Mouse (Mus musculus): Measurements from ENCODE around the gene Nxnl1. TPM values are rescaled to one million over a fixed set of nuclear protein-coding genes. Genes with fewer than 3 reads are reported as not detected.

Gene Nxnl1
- total and polyA plus RNA-seq, 3 experiments: not detected

DNA sequence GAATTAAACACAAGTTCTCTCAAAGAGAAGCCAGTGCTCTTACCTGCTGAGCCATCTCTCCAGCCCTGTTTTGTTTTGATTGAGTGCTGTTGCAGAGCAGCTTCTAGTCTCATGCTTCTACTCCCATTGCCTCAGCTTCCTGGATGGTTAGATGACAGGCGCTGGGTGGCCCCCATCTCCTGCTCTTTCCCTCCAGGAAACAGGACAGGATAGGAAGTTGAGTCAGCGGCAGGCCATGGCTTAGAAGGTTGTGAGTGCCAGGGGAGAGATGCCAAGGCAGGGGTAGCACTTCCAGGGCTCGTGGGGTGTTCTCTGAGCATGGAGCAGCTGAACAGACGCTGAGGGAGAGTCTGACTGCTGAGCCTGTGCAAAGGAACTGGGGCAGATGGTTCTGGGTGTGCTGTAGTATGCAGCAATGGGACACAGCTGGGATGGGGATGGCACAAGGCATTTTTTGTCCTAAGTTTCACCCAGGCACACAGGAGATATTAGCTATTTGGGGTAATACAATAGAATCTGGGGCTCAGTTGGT, 11.5 kb upstream of the Nxnl1 start:
- H3K9me3 ChIP-seq (replicated peaks): no peaks in the 10 kb centered on the region
- H3K27me3 ChIP-seq (ENCODE audit: insufficient read depth, low read length): peaks cover 46% of the 10 kb centered on the region
- DNase-seq (ENCODE audit: low spot score): no peak
- 0 out of 2 replicates have a peak, but pooled peaks cover 3% of the 10 kb centered on the region for H3K4me1 ChIP-seq (ENCODE audit: insufficient read depth, low read depth, low read length)
- H3K36me3 ChIP-seq (replicated peaks): no peaks in the 10 kb centered on the region
- no peak for TF ChIP-seq TAL1 (conservative IDR thresholded peaks at IDR 0.05; ENCODE audit: low read depth, low read length)
- no peak for TF ChIP-seq GATA1 (IDR thresholded peaks at IDR 0.05; ENCODE audit: borderline replicate concordance, low read length)
- TF ChIP-seq GATA2 (IDR thresholded peaks at IDR 0.05; ENCODE audit: borderline replicate concordance, low read depth, low read length): no peak
- TF ChIP-seq CTCF (IDR thresholded peaks at IDR 0.05; ENCODE audit: low read depth, low read length): no peak
- TF ChIP-seq POLR2AphosphoS5 (IDR thresholded peaks at IDR 0.05; ENCODE audit: insufficient replicate concordance, low read depth, low read length): no peak
- no peak overlapping the region for H3K4me3 ChIP-seq (ENCODE audit: low read depth, low read length)
- ATAC-seq (ENCODE audit: extremely low read depth, insufficient number of reproducible peaks, low FRiP score, poor library complexity, severe bottlenecking): no peak

DNA sequence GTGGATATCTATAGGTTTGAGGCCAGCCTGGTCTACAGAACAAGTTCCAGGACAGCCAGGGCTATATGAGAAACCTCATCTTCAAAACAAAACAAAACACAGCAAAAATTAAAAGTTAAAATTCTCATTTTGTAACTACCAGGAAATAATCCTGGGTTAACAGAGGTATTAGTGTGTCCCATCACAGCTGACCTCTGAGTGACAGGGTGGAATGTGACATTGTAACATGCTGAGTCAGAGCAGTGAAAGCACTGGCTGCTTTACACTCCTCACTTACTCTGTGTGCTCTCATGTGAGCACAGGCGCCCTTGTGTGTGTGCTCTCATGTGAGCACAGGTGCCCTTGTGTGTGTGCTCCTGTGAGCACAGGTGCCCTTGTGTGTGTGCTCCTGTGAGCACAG, 8.6 kb upstream of the Nxnl1 start:
- Histone ChIP-seq H3K9me3 (replicated peaks) (no peaks in the 10 kb centered on the region), H3K4me1 (ENCODE audit: insufficient read depth, low read depth, low read length) (peaks cover 6% of the 10 kb centered on the region; the same call in 1 of the 2 replicates), H3K4me3 (ENCODE audit: low read depth, low read length) (no peak overlapping the region), H3K36me3 (replicated peaks) (no peaks in the 10 kb centered on the region), H3K27me3 (ENCODE audit: insufficient read depth, low read length) (peaks cover 56% of the 10 kb centered on the region)
- no peak for DNase-seq (ENCODE audit: low spot score)
- TF ChIP-seq CTCF (IDR thresholded peaks at IDR 0.05; ENCODE audit: low read depth, low read length) (no peak), POLR2AphosphoS5 (IDR thresholded peaks at IDR 0.05; ENCODE audit: insufficient replicate concordance, low read depth, low read length) (no peak), GATA1 (IDR thresholded peaks at IDR 0.05; ENCODE audit: borderline replicate concordance, low read length) (no peak), TAL1 (conservative IDR thresholded peaks at IDR 0.05; ENCODE audit: low read depth, low read length) (no peak), GATA2 (IDR thresholded peaks at IDR 0.05; ENCODE audit: borderline replicate concordance, low read depth, low read length) (no peak)
- ATAC-seq (ENCODE audit: extremely low read depth, insufficient number of reproducible peaks, low FRiP score, poor library complexity, severe bottlenecking): no peak

DNA sequence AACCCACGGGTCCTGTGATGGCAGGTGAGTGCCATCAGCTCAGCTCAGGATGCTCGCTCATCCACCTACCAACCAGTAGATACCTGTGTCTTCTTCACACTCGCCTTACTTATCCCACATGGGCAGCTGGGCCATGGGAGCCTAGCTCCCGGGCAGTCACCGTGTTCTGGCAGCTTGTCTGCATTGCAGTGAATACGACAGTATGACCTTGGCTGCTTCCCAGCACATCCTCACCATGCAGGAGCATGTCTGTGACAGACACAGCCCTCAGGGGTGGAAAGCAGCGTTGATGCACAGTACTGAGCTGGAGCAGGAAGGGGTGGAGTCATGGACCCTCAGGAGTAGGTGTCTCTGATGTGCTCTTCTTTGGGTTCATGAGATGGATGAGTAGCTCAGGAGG, 8.0 kb upstream of the Nxnl1 start:
- Histone ChIP-seq H3K36me3 (replicated peaks) (no peaks in the 10 kb centered on the region), H3K9me3 (replicated peaks) (no peaks in the 10 kb centered on the region), H3K4me1 (ENCODE audit: insufficient read depth, low read depth, low read length) (peaks cover 12% of the 10 kb centered on the region; the same call in 1 of the 2 replicates), H3K27me3 (ENCODE audit: insufficient read depth, low read length) (peaks cover 57% of the 10 kb centered on the region), H3K4me3 (ENCODE audit: low read depth, low read length) (peak overlapping the region; percentile 4; the same call in 1 of the 2 replicates)
- DNase-seq (ENCODE audit: low spot score): no peak
- TF ChIP-seq GATA2 (IDR thresholded peaks at IDR 0.05; ENCODE audit: borderline replicate concordance, low read depth, low read length): no peak
- TF ChIP-seq CTCF (IDR thresholded peaks at IDR 0.05; ENCODE audit: low read depth, low read length): no peak
- TF ChIP-seq POLR2AphosphoS5 (IDR thresholded peaks at IDR 0.05; ENCODE audit: insufficient replicate concordance, low read depth, low read length): no peak
- no peak for TF ChIP-seq GATA1 (IDR thresholded peaks at IDR 0.05; ENCODE audit: borderline replicate concordance, low read length)
- TF ChIP-seq TAL1 (conservative IDR thresholded peaks at IDR 0.05; ENCODE audit: low read depth, low read length): no peak
- no peak for ATAC-seq (ENCODE audit: extremely low read depth, insufficient number of reproducible peaks, low FRiP score, poor library complexity, severe bottlenecking)

DNA sequence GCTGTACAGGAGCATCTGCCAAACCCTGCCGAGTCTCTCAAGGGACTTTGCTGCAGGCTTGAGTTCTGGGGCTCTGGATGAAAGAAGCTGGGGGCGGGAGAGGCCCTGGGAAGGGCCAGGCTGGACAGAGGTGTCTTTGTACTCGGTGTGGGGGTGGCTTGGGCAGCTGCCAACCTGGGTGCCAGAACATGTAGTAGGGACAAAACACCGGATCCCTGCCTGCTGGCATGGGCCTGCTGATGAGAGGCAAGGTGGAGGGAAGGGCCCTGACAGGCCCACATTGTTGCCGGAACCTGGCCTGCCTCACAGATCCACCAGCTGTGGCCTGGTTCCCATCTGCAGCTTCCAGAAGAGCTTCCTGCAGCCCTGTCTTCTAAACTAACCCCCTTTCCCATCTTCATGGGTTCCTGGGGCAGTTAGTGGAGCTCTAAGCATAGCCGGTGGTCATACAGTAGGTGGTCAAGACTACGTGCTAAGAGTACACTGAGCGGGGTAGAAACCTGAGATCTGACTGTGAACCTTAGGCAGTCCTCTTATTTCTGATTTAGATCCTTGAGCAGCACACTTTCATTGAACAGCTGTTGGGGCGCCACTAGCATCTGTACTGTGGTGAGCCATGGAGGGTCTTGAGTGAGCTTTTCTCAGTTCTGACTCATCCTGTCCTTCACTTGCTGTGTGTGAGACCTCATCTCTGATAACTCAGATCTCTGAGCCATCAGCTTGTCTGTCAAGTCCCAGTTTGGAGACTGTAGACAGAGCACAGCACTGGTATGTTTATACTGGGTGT, 6.6 kb upstream of the Nxnl1 start:
- Histone ChIP-seq H3K4me3 (ENCODE audit: low read depth, low read length) (no peak overlapping the region), H3K36me3 (replicated peaks) (no peaks in the 10 kb centered on the region), H3K4me1 (ENCODE audit: insufficient read depth, low read depth, low read length) (peaks cover 14% of the 10 kb centered on the region; the same call in 1 of the 2 replicates), H3K27me3 (ENCODE audit: insufficient read depth, low read length) (peaks cover 58% of the 10 kb centered on the region), H3K9me3 (replicated peaks) (no peaks in the 10 kb centered on the region)
- TF ChIP-seq GATA2 (IDR thresholded peaks at IDR 0.05; ENCODE audit: borderline replicate concordance, low read depth, low read length) (no peak), TAL1 (conservative IDR thresholded peaks at IDR 0.05; ENCODE audit: low read depth, low read length) (no peak), GATA1 (IDR thresholded peaks at IDR 0.05; ENCODE audit: borderline replicate concordance, low read length) (no peak), CTCF (IDR thresholded peaks at IDR 0.05; ENCODE audit: low read depth, low read length) (no peak), POLR2AphosphoS5 (IDR thresholded peaks at IDR 0.05; ENCODE audit: insufficient replicate concordance, low read depth, low read length) (no peak)
- DNase-seq (ENCODE audit: low spot score) (no peak), ATAC-seq (ENCODE audit: extremely low read depth, insufficient number of reproducible peaks, low FRiP score, poor library complexity, severe bottlenecking) (no peak)

DNA sequence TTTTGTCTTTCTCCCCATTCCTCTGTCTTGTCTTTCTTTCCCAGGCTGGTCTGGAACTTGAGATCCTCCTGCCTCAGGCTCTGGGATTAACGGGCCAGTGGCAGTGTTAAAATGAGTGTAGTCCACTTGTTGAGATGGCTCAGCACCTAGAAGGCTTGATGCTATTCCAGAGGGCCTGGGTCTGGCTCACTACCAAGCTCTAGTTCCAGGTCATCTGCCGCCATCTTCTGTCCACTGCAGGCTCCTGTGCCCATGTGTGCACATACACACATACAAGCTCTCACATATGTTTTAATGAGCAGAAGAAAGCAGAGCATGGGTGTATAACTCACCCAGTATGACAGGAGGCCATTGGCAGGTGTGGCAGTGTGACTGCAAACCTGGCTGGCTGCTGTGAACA, 5.7 kb upstream of the Nxnl1 start:
- H3K27me3 ChIP-seq (ENCODE audit: insufficient read depth, low read length): peaks cover 63% of the 10 kb centered on the region
- no peaks in the 10 kb centered on the region for H3K36me3 ChIP-seq (replicated peaks)
- TF ChIP-seq CTCF (IDR thresholded peaks at IDR 0.05; ENCODE audit: low read depth, low read length): no peak
- no peak for TF ChIP-seq GATA2 (IDR thresholded peaks at IDR 0.05; ENCODE audit: borderline replicate concordance, low read depth, low read length)
- no peak for TF ChIP-seq POLR2AphosphoS5 (IDR thresholded peaks at IDR 0.05; ENCODE audit: insufficient replicate concordance, low read depth, low read length)
- TF ChIP-seq TAL1 (conservative IDR thresholded peaks at IDR 0.05; ENCODE audit: low read depth, low read length): no peak
- no peak for TF ChIP-seq GATA1 (IDR thresholded peaks at IDR 0.05; ENCODE audit: borderline replicate concordance, low read length)
- ATAC-seq (ENCODE audit: extremely low read depth, insufficient number of reproducible peaks, low FRiP score, poor library complexity, severe bottlenecking) (no peak), DNase-seq (ENCODE audit: low spot score) (no peak)
- no peaks in the 10 kb centered on the region for H3K9me3 ChIP-seq (replicated peaks)
- no peak overlapping the region for H3K4me3 ChIP-seq (ENCODE audit: low read depth, low read length)
- H3K4me1 ChIP-seq (ENCODE audit: insufficient read depth, low read depth, low read length): peaks cover 14% of the 10 kb centered on the region; the same call in 1 of the 2 replicates

DNA sequence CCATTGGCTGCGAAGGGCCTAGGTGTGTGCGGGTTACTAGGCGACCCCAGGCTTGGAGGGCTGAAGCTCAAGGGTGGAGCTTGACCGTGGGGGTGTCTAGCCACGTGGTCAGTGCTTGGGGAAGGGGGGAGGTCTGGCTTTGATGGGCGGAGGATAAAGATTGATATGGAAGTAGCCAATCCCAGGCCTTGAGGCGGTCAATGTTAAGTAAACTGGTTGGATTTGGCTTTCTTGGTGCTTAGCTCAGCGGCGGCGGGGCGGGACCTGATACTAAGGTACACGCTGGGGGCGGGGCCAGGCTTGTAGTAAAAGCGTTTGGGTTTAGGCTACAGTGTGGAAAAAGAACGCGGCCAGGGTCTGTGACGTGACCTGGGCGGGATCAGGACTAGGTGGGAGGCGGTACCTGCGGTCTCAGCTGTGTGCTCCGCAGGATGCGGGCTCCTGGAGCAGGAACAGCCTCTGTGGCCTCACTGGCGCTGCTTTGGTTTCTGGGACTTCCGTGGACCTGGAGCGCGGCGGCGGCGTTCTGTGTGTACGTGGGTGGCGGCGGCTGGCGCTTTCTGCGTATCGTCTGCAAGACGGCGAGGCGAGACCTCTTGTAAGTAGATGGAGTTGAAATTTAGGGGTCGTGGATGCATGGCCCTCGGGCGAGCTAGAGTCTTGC, 4.0 kb upstream of the Nxnl1 start:
- no peaks in the 10 kb centered on the region for H3K9me3 ChIP-seq (replicated peaks)
- peak overlapping the region; percentile 51; the same call in 1 of the 2 replicates for H3K4me3 ChIP-seq (ENCODE audit: low read depth, low read length)
- peaks cover 70% of the 10 kb centered on the region for H3K27me3 ChIP-seq (ENCODE audit: insufficient read depth, low read length)
- peaks cover 14% of the 10 kb centered on the region; the same call in 1 of the 2 replicates for H3K4me1 ChIP-seq (ENCODE audit: insufficient read depth, low read depth, low read length)
- no peak for DNase-seq (ENCODE audit: low spot score)
- TF ChIP-seq GATA2 (IDR thresholded peaks at IDR 0.05; ENCODE audit: borderline replicate concordance, low read depth, low read length) (no peak), CTCF (IDR thresholded peaks at IDR 0.05; ENCODE audit: low read depth, low read length) (no peak), TAL1 (conservative IDR thresholded peaks at IDR 0.05; ENCODE audit: low read depth, low read length) (no peak), POLR2AphosphoS5 (IDR thresholded peaks at IDR 0.05; ENCODE audit: insufficient replicate concordance, low read depth, low read length) (no peak), GATA1 (IDR thresholded peaks at IDR 0.05; ENCODE audit: borderline replicate concordance, low read length) (no peak)
- H3K36me3 ChIP-seq (replicated peaks): no peaks in the 10 kb centered on the region
- ATAC-seq (ENCODE audit: extremely low read depth, insufficient number of reproducible peaks, low FRiP score, poor library complexity, severe bottlenecking): no peak
